Mouse (Mus musculus) midbrain, embryonic 16.5 days (tissue): Measurements from ENCODE around the gene Prcd. TPM values are rescaled to one million over a fixed set of nuclear protein-coding genes. Genes with fewer than 3 reads are reported as not detected.

Experiments
- ATAC-seq: fragments of 200-750 bp; cut with Nextera tagmentation; 2 replicates; pipeline ENCODE4 v1.8.0; 2017; ENCODE audit warnings: moderate TSS enrichment
- H3K27ac ChIP-seq: fragments of 300-500 bp; sonication (generic); 2 replicates; pipeline ENCODE4 v1.5.1; 2014; ENCODE audit warnings: mild to moderate bottlenecking, low read length, mixed read lengths
- H3K27me3 ChIP-seq: fragments of 300-500 bp; sonication (generic); 2 replicates; pipeline ENCODE4 v1.6.1; 2014; ENCODE audit warnings: low read depth, low read length, mixed read lengths; ENCODE audit not compliant: control insufficient read depth, insufficient read depth
- H3K36me3 ChIP-seq: fragments of 300-500 bp; sonication (generic); 2 replicates; pipeline ENCODE4 v1.6.1; 2014; ENCODE audit warnings: mild to moderate bottlenecking, low read length, moderate library complexity, mixed read lengths; ENCODE audit not compliant: control insufficient read depth, insufficient read depth
- H3K4me1 ChIP-seq: fragments of 300-500 bp; sonication (generic); 2 replicates; pipeline ENCODE4 v1.6.1; 2014; ENCODE audit warnings: mild to moderate bottlenecking, low read length, mixed read lengths; ENCODE audit not compliant: control insufficient read depth, insufficient read depth
- H3K4me2 ChIP-seq: fragments of 300-500 bp; sonication (generic); 2 replicates; pipeline ENCODE4 v1.6.1; 2014; ENCODE audit warnings: mild to moderate bottlenecking, low read length, mixed read lengths
- H3K4me3 ChIP-seq: fragments of 300-500 bp; sonication (generic); 2 replicates; pipeline ENCODE4 v1.5.1; 2014; ENCODE audit warnings: low read depth, mild to moderate bottlenecking, low read length, moderate library complexity, mixed read lengths
- H3K9ac ChIP-seq: fragments of 300-500 bp; sonication (generic); 2 replicates; pipeline ENCODE4 v1.6.1; 2014; ENCODE audit warnings: low read depth, low read length, mixed read lengths
- H3K9me3 ChIP-seq: fragments of 300-500 bp; sonication (generic); replicated peaks from 2 replicates; pipeline ENCODE4 v1.6.1; 2014; ENCODE audit warnings: mild to moderate bottlenecking, low read length, mixed read lengths; ENCODE audit not compliant: control insufficient read depth, poor library complexity, severe bottlenecking
- WGBS: fragments of 180-500 bp; shearing (Covaris S2); extraction: QIAGEN DNeasy Blood & Tissue Kit; methylation state at CpG from one replicate; pipeline ENCODE4 v1.1.7; 2014; 5-methylcytosine and 5-hydroxymethylcytosine counted together
- polyA plus RNA-seq: library from polyadenylated mRNA; unstranded; fragments of >200 nt; fragmentation: Nextera tagmentation; extraction: Ambion mirVana; gene quantifications from 2 replicates; pipeline ENCODE4 v1.2.1, GENCODE M21; 2015

The Prcd gene
- polyA plus RNA-seq, 1 experiment from 2014 or later: 4.4 TPM

GRCm38 (mm10) chr11:116623281-116624124 lies 29.8 kb upstream of the Prcd start:
- Histone ChIP-seq H3K4me1 (peaks cover 5% of the 10 kb centered on the region; the same call in 1 of the 2 replicates), H3K4me2 (peak overlapping the region; percentile 78), H3K36me3 (no peaks in the 10 kb centered on the region), H3K4me3 (peak overlapping the region; percentile 48), H3K27ac (no peak overlapping the region), H3K9ac (peak overlapping the region; percentile 56), H3K27me3 (peaks cover 24% of the 10 kb centered on the region), H3K9me3 (no peaks in the 10 kb centered on the region)
- ATAC-seq: no peak
- 7% methylated on average over 40 of the region's 40 CpGs for WGBS

DNA sequence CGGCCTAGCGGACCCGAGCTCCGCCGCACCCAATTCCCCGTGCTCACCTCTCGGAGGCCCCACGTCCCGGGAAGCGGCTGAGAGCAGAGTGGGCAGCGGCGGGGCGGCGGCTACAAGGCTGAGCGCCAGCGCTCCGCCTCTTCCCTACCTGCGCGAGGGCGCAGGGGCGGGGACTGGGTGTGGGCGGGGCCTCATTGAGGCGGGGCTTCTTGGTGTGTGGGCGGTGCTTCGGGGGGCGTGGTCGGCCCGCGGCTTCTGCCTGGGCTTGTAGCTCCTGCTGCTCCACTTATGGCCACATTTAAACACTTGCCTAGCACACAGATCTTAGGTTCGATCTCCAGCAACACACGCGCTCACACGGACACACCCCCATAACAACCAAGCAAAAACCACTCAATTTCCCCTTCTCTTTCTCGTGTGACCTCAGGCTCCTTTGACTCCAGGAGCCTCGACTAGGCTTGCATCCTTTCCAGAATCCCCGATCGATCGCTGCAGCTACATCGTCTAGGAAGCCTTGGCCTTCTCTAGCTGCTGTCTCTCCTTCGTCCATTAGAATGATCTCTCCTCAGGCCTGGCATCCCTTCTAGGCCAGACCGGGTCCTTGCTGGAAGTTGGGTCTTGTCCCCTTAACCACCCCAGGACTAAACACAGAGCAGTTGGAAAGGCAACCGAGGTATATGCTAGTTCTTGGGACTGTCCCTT lies 29.1 kb upstream of the Prcd start:
- Histone ChIP-seq H3K9ac (peak overlapping the region; percentile 56), H3K36me3 (no peaks in the 10 kb centered on the region), H3K4me3 (peak overlapping the region; percentile 48), H3K4me2 (peak overlapping the region; percentile 78), H3K9me3 (no peaks in the 10 kb centered on the region), H3K27me3 (peaks cover 24% of the 10 kb centered on the region), H3K27ac (no peak overlapping the region), H3K4me1 (peaks cover 5% of the 10 kb centered on the region; the same call in 1 of the 2 replicates)
- 16% methylated on average over 32 of the region's 42 CpGs for WGBS
- no peak for ATAC-seq

DNA sequence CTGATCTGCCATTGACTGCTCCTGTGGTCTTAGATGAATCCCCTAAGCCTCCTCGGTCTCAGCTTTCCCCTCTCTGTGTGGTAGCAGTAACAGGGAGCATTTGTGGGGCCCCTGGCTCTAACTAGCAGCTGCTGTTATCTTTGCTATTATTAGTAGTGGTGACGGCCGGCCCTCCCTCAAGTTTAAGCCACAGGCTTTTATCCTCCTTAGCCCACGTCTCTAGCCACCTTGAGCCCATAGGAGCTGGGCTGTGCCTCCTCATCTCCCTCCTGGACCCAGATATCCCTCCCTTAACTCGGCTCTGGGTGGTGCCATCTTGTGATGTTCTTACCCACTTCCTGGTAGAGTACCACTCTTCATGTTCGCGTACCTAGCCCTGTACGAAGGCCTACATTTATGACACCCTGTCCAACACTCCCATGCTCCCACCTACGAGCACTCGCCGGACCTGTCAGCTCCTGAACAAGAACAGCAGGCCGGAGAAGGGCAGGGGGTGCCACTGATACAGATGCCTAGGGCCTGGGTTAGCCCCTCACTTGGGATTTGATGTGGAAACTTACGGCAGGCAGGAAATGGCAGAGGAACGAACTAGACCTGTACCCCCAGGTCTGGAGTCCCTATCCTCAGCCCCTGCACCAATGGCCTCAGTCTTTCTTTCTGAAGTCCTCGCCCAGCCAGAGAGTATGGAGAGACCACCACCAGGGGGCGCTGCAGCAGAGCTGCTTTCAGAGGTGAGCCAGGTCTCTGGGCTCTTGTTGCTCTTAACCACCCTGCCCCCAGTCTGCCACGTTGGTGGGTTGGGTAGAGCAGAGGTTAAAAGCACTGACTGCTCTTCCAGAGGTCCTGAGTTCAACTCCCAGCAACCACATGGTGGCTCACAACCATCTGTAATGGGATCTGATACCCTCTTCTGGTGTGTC lies 28.0 kb upstream of the Prcd start:
- Histone ChIP-seq H3K4me3 (no peak overlapping the region), H3K4me2 (no peak overlapping the region), H3K27ac (no peak overlapping the region), H3K27me3 (peaks cover 24% of the 10 kb centered on the region), H3K36me3 (no peaks in the 10 kb centered on the region), H3K9me3 (no peaks in the 10 kb centered on the region), H3K4me1 (peaks cover 5% of the 10 kb centered on the region; the same call in 1 of the 2 replicates), H3K9ac (no peak overlapping the region)
- no peak for ATAC-seq
- 74% methylated on average over 17 of the region's 17 CpGs for WGBS

DNA sequence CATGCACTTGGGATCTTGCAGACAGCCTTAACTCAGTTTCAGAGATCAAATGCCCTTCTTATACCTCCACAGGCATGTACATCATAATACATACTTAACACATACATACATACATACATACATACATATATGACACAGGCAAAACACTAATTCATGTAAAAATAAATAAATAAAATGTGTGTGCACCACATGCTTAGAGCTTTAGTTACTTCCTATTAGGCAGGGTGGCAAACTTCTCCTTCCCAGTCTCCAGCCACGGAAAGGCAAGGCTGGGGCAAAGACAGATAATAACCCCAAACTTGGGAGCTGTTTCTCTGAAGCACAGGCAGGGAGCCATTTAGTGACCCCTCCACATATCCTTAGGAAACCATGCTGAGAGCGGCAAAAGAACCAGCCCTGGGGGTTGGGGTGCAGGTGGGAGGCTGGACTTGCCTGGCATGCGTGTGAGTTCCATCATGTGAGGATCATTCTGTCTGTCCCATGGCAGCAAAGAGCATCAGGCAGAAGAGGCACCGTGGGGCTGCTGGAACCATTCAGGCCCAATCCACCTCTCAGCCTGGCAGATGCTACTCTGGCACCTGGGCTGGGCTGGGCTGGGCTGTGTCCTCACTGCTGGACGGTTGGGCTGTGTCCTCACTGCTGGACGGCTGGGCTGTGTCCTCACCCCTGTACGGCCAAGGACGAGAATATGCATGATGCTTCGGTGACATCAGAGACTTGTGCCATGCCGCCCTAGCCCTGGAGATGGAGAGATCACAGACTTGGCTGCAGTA lies 26.8 kb upstream of the Prcd start, which contains the start of gene Rhbdf2:
Gene Rhbdf2, minus strand, starts transcription at position 721 of the 773 bp plus-strand sequence.
- H3K27ac ChIP-seq: no peak within 1 kb of the TSS
- H3K9ac ChIP-seq: no peak within 1 kb of the TSS
- H3K4me3 ChIP-seq: no peak within 1 kb of the TSS
- WGBS: 75% methylated on average over 10 of the region's 10 CpGs
- no peaks in the 10 kb centered on the region for H3K9me3 ChIP-seq
- peaks cover 5% of the 10 kb centered on the region; the same call in 1 of the 2 replicates for H3K4me1 ChIP-seq
- no peak for ATAC-seq
- H3K4me2 ChIP-seq: no peak within 1 kb of the TSS
- no peaks in the 10 kb centered on the region for H3K36me3 ChIP-seq
- H3K27me3 ChIP-seq: peaks cover 24% of the 10 kb centered on the region

DNA sequence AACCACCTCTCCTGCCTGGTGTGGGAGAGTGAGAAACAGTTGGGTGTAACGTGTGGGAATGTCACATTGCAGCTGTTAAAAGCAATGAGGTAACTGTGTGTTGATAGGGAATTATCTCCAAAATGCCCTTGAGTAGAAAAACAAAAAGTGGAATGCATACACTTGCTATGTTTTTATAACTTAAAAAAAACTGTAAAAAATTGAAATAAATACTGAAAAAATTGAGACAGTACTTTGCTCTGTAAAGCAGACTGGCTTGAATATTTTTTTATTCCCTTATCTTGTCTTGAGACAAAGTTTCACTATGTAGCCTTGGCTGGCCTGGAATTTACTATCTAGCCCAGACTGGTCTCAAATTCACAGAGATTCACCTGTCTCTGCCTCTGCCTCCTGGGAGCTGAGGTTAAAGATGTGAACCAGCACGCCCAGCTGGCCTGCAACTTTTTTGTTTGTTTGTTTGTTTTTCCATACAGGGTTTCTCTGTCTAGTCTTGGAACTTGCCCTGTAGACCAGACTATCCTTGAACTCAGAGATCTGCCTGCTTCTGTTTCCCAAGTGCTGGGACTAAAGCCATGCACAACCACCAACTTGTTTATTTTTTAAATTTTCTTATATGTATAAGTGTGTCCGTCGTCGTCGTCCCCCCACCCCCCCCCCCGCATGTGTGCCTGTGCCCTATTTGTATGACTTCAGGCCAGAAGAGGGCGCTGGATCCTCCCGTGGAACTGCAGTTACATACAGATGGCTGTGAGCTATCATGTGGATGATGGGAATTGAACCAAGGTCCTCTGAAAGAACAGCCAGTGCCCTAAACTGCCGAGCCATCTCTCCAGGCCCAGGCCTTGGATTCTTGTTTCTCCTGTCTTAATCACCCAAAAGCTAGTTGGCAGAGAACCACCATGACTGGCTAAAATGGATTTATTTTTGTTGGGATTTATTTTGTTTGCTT lies 26.0 kb upstream of the Prcd start:
- ATAC-seq: no peak
- Histone ChIP-seq H3K4me1 (peaks cover 5% of the 10 kb centered on the region; the same call in 1 of the 2 replicates), H3K27ac (no peak overlapping the region), H3K9ac (no peak overlapping the region), H3K4me3 (no peak overlapping the region), H3K4me2 (no peak overlapping the region), H3K9me3 (no peaks in the 10 kb centered on the region), H3K27me3 (peaks cover 24% of the 10 kb centered on the region), H3K36me3 (no peaks in the 10 kb centered on the region)
- 37% methylated on average over 10 of the region's 10 CpGs for WGBS

GRCm38 (mm10) chr11:116628712-116629111 lies 24.6 kb upstream of the Prcd start:
- Histone ChIP-seq H3K4me3 (no peak overlapping the region), H3K4me1 (peaks cover 5% of the 10 kb centered on the region; the same call in 1 of the 2 replicates), H3K36me3 (no peaks in the 10 kb centered on the region), H3K27me3 (peaks cover 16% of the 10 kb centered on the region), H3K27ac (no peak overlapping the region), H3K9ac (no peak overlapping the region), H3K4me2 (no peak overlapping the region), H3K9me3 (no peaks in the 10 kb centered on the region)
- ATAC-seq: 0 out of 2 replicates have a peak, but pooled peaks have one; percentile 42
- WGBS: 56% methylated on average over 9 of the region's 9 CpGs

- no peak for ATAC-seq
- Histone ChIP-seq H3K9ac (no peak overlapping the region), H3K27me3 (peaks cover 11% of the 10 kb centered on the region), H3K4me3 (no peak overlapping the region), H3K36me3 (no peaks in the 10 kb centered on the region), H3K9me3 (no peaks in the 10 kb centered on the region), H3K4me2 (no peak overlapping the region), H3K27ac (no peak overlapping the region), H3K4me1 (peaks cover 3% of the 10 kb centered on the region; the same call in 1 of the 2 replicates)
- WGBS: 91% methylated on average over 6 of the region's 6 CpGs
Measured at GRCm38 (mm10) chr11:116629472-116629871, 23.9 kb upstream of the Prcd start.
